Mouse (Mus musculus): Measurements from ENCODE around the gene Hoxb7.

The Hoxb7 gene

DNA sequence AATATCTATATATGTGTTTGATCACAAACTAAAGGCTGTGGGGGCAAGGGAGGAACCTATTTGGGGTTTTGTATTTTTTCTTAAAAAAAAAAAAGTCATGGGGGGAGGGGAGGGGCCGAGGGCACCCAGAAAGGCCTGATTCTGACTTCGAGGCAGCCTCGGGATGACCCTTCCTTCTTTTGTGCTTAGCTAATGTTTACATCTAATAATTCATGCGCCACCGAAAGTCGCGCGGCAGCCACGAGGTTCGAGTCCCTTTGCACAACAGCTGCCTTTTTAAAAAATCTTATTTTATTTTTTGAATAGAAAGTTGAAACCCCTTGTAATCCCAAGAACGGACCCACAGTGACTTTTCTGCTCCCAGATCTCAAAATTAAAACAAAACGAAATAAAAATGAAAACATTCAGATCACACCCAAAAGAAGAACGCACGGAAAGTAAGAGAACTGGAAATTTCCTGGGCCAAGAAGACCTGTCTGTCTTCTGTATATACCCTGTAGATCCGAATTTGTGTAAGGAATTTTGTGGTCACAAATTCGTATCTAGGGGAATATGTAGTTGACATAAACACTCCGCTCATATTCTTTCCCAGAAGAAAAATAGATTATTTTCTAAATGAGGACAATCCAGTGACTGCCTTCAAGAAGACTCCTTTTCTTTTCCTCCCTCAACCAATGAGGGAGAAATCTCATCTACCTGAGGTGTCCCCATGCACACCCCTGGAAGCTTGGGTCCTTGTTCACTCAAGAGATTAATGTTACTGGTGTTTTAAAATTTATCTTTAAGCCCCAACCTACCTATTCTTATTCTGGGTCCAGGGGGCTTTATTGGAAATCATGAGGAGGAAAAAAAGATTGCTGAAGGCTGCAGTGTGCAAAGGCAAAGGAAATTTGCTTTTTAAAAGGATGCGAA lies 30.5 kb downstream of the Hoxb7 start:
- no peak for DNase-seq (ENCODE audit: low spot score)

DNA sequence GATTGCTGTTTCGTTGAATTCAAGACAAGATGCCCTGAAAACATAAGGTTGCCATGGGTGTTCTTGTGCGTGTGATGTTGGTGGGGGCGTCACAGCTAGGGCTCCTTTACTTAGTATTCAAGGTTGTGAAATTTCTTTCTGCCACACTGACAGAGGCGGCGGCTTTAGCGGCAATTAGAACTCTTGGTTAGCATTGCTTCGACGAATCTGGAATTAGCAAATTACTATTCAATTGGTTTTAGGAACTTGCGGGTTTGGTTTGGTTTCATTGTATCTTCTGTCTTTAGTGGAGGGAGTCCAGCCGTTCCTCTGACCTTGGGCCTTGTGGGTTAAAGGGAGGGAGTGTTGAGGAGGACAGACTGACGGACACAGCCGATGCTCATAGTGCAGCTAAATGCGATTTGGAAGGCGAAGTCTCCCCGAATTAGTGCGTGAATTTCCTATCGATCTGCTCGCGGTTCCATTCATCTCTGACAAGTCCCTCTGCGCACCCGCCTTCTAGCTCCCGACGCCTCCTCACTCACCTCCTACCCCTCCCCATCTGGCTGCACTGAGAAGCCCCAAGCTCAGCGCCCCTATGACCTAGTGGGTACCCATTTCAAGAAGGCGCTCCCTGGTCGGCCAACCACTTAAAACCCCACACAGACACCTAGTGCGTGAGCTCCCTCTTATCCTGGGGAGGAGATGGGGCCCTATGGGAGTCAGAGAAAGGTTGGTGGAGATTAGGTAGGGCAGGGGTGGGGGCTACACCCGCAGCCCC lies 31.4 kb downstream of the Hoxb7 start, which contains the start of gene Hoxb4:
Hoxb4 (plus strand) TSS at position 660 of the 760 bp plus-strand sequence.
- no peak for DNase-seq (ENCODE audit: low spot score)

DNA sequence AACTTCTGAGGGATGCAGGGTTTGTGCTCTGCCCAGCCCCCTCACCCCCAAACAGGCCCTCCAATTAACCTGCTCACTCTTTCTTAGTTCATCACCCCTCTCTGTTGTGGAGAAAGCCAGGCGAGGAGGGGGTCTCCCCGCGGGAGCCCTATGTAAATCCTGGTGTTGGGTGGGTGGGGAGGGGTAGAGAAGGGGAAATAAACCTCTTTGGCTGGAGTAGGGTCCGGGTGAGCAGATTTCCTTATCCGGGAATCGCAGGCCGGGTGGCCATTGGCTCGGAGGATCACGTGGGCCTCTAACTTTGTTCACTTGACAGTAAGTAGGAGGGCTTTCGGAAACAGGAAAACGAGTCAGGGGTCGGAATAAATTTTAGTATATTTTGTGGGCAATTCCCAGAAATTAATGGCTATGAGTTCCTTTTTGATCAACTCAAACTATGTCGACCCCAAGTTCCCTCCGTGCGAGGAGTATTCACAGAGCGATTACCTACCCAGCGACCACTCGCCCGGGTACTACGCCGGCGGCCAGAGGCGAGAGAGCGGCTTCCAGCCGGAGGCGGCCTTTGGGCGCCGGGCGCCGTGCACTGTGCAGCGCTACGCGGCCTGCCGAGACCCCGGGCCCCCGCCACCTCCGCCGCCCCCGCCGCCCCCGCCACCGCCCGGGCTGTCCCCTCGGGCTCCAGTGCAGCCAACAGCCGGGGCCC lies 32.1 kb downstream of the Hoxb7 start:
- DNase-seq (ENCODE audit: low spot score) = no peak

DNA sequence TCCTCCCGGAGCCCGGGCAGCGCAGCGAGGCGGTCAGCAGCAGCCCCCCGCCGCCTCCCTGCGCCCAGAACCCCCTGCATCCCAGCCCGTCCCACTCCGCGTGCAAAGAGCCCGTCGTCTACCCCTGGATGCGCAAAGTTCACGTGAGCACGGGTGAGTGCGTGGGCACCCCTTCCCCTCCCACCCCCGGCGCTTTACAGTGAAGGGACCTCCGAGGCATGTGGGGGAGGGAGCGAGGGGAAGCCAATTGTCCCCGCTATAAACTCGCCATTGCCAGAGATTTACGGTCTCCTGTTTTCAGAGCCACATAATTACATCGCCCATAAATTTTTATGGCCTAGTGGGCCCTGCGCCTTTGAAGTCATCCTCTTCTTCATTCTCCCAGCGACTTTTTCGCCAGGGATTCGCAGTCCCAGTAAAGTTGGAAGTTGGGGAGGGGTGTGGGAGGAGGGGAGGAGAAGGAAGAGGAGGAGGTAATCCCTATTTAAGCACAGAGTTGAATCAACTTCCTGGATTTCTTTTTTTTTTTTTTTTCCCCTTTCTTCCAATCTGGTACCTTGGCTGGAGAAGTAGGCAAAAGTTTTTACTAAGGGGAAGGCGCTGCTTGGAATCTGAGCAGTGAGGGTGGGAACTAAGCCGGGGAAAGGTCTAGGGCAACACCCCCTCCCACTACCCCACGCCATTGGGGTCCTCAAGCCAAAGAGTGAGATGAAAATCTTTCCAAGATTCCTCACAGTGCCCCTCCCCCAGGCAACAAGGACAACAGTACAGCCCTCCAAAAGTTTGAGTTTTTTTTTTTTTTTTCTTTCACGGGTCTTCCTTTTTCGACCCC lies 32.9 kb downstream of the Hoxb7 start:
- no peak for DNase-seq (ENCODE audit: low spot score)

DNA sequence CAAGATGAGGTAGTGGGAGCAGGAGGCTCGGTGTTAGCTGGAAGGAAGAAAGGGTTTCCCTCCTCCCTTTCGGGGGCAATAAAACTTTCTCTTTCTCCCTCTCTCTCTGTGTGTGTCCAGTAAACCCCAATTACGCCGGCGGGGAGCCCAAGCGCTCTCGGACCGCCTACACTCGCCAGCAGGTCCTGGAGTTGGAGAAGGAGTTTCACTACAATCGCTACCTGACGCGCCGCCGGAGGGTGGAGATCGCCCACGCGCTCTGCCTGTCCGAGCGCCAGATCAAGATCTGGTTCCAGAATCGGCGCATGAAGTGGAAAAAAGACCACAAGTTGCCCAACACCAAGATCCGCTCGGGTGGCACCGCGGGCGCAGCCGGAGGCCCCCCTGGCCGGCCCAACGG lies 33.5 kb downstream of the Hoxb7 start:
- no peak for DNase-seq (ENCODE audit: low spot score)

DNA sequence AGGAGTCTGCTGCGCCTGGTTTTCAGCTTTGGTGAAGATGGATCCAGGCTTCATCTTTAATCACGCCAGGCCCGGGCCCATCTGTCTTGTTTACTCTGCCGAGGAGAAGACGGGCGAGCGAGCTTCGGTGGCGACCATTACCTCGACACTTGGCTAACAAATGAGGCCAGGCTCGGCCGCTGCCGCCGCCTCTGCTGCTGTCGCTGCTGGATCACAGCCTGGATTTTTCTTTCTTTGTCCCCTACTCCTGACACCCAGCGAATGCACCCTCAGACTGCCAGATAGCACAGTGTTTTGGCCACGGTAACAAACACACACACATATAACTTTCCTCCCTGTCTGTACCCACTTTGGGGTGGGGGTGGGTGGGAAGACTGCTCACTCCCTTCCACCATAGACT lies 34.3 kb downstream of the Hoxb7 start:
- DNase-seq (ENCODE audit: low spot score) = no peak

DNA sequence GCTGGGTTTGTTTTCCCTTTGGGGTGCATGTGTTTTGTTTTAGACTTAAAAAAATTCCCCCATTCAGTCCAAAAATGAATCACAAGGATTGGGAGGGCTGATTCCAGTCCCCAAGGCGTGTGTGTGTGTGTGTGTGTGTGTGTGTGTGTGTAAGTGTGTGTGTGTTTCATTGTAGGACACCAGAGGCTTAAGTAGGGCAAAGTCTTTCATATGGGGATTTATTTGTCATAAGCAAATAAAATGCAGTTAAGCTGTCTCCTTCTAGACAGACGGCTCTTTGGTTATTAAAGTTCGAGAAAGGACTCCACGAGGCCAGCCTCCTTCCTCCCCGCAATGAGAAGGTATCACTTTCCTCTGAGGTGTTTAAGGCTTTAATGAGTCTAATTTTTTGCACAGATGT lies 35.4 kb downstream of the Hoxb7 start:
- DNase-seq (ENCODE audit: low spot score) = no peak

DNA sequence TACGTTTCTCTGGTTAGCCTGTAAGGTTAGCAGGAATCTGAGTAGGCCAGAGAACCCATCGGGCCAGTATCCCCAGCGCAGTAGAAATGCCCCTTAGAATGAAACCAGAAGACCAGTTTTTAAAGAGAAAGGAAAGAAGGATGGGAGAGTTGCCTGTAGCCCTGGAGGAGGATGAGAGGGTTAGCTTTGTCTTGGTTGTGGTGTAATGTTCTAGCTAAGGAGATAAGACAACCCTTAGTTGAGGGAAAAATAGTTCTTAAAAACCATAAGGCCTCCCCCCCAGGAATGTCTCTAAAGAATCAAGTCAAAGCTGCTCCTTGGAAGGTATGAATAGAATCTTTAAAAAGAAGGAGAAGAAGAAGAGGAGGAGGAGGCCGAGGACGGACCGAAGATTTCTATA lies 36.3 kb downstream of the Hoxb7 start:
- no peak for DNase-seq (ENCODE audit: low spot score)

DNA sequence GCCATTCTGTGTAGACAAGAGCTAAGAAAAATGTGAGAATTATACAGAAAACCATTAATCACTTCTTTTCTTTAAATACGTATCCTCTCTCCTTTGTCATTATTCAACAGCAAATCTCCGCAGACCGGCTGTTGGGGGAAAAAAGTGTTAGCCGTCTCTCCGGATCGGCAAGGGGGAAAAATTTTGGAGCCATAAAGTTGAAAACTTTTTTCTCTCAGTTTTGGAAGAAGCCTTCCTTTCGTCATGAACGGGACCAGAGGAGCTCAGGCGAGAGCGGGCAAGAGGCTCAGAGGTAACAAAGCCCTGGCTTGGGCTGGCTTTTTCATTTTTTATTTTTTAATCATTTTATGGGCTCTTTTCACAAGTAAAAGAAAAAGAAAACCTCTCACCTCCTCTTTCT lies 36.7 kb downstream of the Hoxb7 start, which contains the start of gene Hoxb3:
Hoxb3 (plus strand) TSS at position 173 of the 400 bp plus-strand sequence.
- DNase-seq (ENCODE audit: low spot score) = no peak

DNA sequence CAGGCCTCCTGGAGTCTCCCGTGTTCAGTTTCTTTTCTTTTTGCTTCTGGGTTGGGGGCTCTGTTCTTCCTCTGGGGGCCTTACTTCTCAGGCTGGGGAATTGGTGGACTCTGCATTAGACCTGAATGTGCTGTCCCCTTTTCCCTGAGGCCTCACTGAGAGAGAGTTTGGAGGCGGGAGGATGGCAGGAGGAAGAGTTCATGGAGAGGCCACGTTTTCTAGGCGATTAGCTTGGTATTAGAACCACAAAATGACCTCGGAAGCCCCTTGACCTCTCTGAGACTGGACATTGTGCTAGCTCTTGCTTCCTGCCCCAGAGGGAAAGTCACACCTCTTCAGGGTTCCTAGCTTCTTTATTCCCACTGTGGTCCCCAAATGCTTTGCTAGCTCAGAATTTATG lies 37.7 kb downstream of the Hoxb7 start:
- DNase-seq (ENCODE audit: low spot score) = no peak

DNA sequence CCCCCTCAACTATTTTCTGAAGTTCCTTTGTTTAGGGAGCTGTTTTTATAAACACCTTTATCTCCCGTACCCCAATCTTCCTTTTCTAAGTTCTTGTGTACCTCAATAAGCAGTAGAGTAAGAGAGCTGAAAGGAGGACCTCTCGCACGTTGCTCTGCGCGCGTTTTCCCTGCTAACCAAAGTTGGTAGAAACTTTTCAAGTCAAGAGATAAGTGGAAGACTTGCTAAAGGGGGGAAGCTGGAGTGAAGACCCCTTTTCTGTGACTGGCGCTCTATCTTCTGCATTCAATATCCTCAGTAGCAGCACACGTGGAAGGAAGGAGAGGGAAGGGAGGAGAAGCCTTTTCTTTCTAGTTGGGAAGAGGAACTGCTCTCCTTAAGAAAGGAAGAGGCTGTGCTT lies 38.5 kb downstream of the Hoxb7 start:
- no peak for DNase-seq (ENCODE audit: low spot score)

DNA sequence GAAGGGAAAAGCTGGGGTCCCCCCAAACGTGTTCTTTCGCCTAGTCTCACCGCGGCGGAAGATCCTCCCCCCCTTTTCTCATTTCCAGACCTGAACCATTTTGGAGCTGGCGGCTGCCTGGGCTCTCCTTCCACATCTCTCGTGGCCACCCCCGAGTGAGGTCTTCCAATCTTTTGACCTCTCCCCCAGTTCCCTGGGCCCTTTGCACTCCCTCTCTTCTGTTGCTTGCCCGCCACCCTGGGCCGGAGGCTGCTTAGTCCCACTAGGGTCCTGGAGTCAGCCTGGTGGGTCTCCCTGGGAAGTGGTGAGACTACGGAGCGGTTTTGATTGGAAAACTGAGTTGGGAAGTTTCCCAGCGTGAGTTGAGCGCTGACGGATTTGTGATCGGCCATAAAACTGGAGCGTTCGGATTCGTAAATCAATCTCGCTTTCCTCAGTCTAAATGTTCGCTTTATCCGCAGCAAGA lies 39.4 kb downstream of the Hoxb7 start:
- DNase-seq (ENCODE audit: low spot score) = no peak

DNA sequence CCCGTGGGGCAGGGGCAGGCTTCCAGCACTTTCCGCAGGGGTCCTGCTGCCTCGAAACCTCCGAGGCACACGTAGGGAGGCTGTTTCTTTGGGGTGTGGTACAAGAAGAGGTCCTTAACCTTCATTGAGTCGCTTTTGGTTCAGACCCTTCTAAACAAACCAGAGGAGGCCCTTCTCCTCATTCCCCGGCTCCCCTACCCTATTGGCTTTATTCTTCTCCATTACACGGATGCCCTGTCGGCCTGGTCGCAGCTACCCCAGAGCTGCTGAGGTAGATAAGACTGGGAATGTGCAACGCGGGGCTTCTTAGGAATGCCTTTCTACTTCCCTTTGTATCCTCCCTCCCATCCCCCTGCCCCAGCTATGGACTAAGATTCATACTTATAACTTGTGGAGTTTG lies 40.3 kb downstream of the Hoxb7 start:
- no peak for DNase-seq (ENCODE audit: low spot score)

DNA sequence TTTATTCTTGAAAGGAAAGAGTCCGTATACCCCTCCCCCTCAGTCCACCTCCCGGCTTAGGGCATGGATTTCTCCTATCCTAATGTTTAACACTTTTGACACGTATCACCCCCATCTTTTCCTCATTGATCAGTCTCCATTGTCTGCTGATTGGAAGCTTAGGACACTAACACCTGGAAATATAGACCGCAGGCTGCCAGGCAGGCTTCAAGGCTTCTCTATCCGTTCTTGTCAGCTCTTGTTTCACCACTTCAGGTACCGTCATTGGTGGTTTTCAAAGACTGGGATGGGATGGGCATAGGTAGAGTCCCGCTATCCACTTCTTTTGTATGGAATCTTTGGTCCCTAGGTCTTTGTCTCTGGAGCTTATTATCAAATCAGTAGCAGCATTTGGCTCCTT lies 40.7 kb downstream of the Hoxb7 start:
- DNase-seq (ENCODE audit: low spot score) = no peak

DNA sequence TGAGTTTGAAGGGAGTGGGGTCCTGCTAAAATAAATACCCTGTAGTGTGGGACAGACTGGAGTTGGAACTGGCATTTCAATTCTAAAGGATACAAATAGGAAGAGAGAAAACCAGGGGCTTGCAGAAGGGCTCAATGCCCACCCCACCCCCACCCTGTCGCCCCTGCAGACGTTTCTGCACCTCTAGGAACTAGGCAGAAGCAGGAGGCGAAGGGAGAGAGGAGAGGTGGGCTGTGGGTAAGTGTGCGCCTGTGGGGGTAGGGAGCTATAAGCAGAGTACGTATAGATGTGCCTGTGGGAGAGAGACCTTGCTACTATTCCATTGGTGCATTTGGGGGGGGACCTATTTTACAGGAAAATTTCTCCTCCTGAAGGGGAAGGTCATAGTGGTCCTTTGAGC lies 41.3 kb downstream of the Hoxb7 start:
- DNase-seq (ENCODE audit: low spot score) = no peak

DNA sequence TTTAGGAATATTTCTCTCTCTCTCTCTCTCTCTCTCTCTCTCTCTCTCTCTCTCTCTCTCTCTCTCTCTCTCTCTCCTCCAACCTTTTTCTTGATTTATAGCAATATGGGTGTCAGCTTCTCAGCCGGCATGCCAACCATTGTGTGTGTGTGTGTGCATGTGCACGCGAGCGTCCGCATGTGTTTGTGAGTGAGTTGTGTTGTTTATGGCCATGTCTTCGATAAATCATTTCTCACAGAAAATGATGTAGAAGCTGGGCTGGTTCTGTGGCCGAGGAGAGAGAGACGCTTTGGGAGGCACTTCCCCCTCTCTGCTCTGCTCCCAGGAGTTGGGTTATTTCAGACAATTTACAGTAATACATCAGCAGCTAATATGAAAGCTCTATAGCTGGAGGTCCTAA lies 42.2 kb downstream of the Hoxb7 start:
- DNase-seq (ENCODE audit: low spot score) = no peak

DNA sequence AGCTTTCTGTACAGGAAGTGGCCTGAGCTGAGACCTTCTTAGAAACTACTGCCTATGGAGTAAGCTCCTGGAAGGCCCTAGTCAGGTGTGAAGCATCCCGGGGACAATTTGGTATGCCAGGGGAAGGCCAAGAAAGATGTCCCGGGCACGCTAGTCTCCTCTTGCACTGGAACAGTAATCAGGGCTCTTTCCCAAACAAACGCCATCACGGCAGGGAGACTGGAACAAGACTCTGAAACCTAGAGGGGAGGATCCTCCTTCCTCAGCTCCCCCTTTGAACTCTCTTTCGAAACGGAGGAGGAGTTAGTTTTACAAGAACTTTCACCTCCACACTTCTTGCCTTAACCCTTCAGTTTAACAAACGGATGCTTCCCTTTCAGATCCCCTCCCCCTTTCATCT lies 45.7 kb downstream of the Hoxb7 start:
- no peak for DNase-seq (ENCODE audit: low spot score)

DNA sequence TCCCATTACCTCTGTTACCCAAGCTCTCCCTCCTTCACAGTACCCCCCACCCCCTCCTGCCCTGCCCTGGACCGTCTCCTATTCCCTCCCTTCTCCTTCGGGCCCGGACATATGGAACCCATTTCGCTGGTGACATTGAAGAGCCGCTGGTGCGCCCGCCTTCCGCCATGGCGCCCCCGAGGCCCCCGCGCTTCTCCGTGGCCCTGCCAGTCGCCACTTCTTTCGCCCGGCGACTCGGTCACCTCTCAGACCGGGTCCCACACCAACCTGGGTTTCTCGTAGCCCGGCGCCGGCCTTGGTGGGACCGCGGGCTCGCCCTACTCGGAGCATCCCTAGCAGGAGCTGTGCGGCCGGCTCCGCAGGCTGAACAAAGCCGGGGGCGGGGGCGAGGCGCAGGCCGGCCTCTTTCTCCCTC lies 46.2 kb downstream of the Hoxb7 start:
- DNase-seq (ENCODE audit: low spot score) = no peak

DNA sequence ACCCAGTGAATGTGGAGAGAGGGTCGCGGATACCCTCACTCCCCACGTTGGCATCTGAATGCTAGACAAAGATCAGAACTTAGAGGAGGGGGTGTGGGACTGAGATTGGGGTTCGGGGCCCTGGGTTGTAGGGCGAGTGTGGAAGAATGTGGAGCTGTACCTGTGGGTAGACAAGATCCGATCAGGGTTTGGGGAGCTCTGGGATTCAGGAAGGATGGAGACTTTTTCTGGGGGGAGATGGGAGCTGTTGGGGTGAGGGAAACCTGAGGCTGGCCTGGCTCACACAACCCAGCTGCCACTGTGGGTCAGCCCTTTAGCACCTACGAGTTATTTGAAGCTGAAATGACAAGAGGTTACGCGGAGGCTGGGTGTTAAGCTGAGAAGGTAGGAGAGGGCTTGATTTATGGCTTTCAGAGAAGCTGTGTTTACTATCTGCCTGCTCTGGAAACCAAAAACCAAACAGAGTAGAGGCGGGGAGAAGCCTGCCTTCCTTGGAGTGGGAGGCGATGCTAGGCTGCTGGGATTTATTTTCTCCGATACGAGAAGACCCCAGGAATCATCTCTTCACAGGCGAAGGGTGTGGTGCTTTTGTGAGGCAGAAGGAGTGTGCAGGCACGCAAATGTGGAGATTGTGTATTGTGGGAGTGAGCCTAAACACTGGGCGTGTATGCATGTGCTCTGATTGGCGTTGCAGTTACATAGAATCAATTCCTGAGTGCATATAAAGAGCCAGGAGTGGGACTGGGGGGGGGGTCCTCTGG lies 47.0 kb downstream of the Hoxb7 start:
- DNase-seq (ENCODE audit: low spot score) = no peak

DNA sequence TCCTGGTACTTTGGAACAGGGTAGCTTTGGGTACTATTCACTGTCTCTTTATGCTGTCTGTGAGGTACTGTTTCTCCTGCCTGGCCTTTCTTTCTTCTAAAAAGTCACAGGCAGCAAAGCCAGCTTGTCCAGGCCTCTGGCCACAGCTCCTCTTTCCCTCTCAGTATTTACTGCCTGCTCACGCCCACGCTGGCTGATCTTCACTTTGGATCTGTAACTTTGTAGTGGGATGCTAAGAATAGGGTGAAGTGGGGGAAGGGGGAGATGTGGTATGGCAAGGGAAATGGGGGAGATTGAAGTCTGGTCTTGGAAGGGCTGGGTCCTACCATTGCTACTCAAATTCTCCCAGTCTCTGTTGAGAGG lies 47.6 kb downstream of the Hoxb7 start:
- no peak for DNase-seq (ENCODE audit: low spot score)

DNA sequence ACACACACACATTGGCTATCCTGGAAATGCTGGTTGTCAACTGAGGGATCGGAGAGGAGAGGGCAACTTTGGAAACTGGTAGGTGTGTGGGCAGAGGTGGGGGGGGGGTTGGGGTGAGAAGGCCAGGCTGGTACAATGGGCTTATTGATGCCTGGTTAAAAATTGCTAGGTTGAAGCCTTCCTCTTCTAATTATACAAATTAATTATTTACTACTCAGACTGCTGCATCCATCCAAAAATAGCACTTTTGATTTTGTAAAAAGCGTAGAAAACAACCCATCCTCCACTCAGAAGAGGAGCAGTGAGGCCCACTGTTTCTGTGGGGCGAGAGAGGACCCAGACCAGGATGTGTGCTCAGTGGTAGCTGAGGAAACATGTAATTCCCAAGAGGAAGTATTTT lies 48.6 kb downstream of the Hoxb7 start:
- no peak for DNase-seq (ENCODE audit: low spot score)

Data from c-Kit-positive CD71-positive TER-119-positive erythroid progenitor cells, embryonic 14.5 days (primary cell).